Mouse (Mus musculus): ENCODE measurements around the gene Wwc2. TPM values are rescaled to one million over a fixed set of nuclear protein-coding genes. Genes with fewer than 3 reads are reported as not detected.

Gene Wwc2
- polyA plus RNA-seq, 1 experiment from 2014 or later: 4.0 TPM

GRCm38 (mm10) chr8:47920575-47921144, 70.1 kb downstream of the Wwc2 start:
- WGBS: 98% methylated on average over 6 of the region's 6 CpGs
- H3K27me3 ChIP-seq (replicated peaks; ENCODE audit: control insufficient read depth, insufficient read depth, low read length): no peaks in the 10 kb centered on the region
- ATAC-seq: no peak
- no peaks in the 10 kb centered on the region for H3K4me1 ChIP-seq (replicated peaks; ENCODE audit: control insufficient read depth, insufficient read depth, low read length)
- no peaks in the 10 kb centered on the region for H3K36me3 ChIP-seq (ENCODE audit: control insufficient read depth, insufficient read depth)
- no peak overlapping the region for H3K27ac ChIP-seq (ENCODE audit: low read length)
- no peaks in the 10 kb centered on the region for H3K9me3 ChIP-seq (ENCODE audit: control insufficient read depth, low read length)
- no peak overlapping the region for H3K4me2 ChIP-seq (ENCODE audit: low read length)
- H3K4me3 ChIP-seq (replicated peaks; ENCODE audit: low read length): no peak overlapping the region
- no peak overlapping the region for H3K9ac ChIP-seq (replicated peaks; ENCODE audit: low read depth, low read length)

GRCm38 (mm10) chr8:47917060-47918035, 73.4 kb downstream of the Wwc2 start:
- Histone ChIP-seq H3K36me3 (ENCODE audit: control insufficient read depth, insufficient read depth) (no peaks in the 10 kb centered on the region), H3K4me3 (replicated peaks; ENCODE audit: low read length) (no peak overlapping the region), H3K27me3 (replicated peaks; ENCODE audit: control insufficient read depth, insufficient read depth, low read length) (no peaks in the 10 kb centered on the region), H3K27ac (ENCODE audit: low read length) (no peak overlapping the region), H3K9me3 (ENCODE audit: control insufficient read depth, low read length) (no peaks in the 10 kb centered on the region), H3K9ac (replicated peaks; ENCODE audit: low read depth, low read length) (no peak overlapping the region), H3K4me1 (replicated peaks; ENCODE audit: control insufficient read depth, insufficient read depth, low read length) (no peaks in the 10 kb centered on the region), H3K4me2 (ENCODE audit: low read length) (no peak overlapping the region)
- 84% methylated on average over 19 of the region's 19 CpGs for WGBS
- no peak for ATAC-seq

GRCm38 (mm10) chr8:47915521-47915920, 75.2 kb downstream of the Wwc2 start:
- no peak for ATAC-seq
- Histone ChIP-seq H3K4me3 (replicated peaks; ENCODE audit: low read length) (no peak overlapping the region), H3K27me3 (replicated peaks; ENCODE audit: control insufficient read depth, insufficient read depth, low read length) (no peaks in the 10 kb centered on the region), H3K9me3 (ENCODE audit: control insufficient read depth, low read length) (no peaks in the 10 kb centered on the region), H3K27ac (ENCODE audit: low read length) (no peak overlapping the region), H3K9ac (replicated peaks; ENCODE audit: low read depth, low read length) (no peak overlapping the region), H3K4me1 (replicated peaks; ENCODE audit: control insufficient read depth, insufficient read depth, low read length) (no peaks in the 10 kb centered on the region), H3K36me3 (ENCODE audit: control insufficient read depth, insufficient read depth) (no peaks in the 10 kb centered on the region), H3K4me2 (ENCODE audit: low read length) (no peak overlapping the region)
- WGBS: 89% methylated on average over 2 of the region's 2 CpGs

GRCm38 (mm10) chr8:47914946-47915345, 75.8 kb downstream of the Wwc2 start:
- Histone ChIP-seq H3K36me3 (ENCODE audit: control insufficient read depth, insufficient read depth) (no peaks in the 10 kb centered on the region), H3K9me3 (ENCODE audit: control insufficient read depth, low read length) (no peaks in the 10 kb centered on the region), H3K27me3 (replicated peaks; ENCODE audit: control insufficient read depth, insufficient read depth, low read length) (no peaks in the 10 kb centered on the region), H3K4me3 (replicated peaks; ENCODE audit: low read length) (no peak overlapping the region), H3K9ac (replicated peaks; ENCODE audit: low read depth, low read length) (no peak overlapping the region), H3K27ac (ENCODE audit: low read length) (no peak overlapping the region), H3K4me1 (replicated peaks; ENCODE audit: control insufficient read depth, insufficient read depth, low read length) (no peaks in the 10 kb centered on the region), H3K4me2 (ENCODE audit: low read length) (no peak overlapping the region)
- no peak for ATAC-seq
- WGBS: 91% methylated on average over 7 of the region's 7 CpGs

- Histone ChIP-seq H3K9ac (replicated peaks; ENCODE audit: low read depth, low read length) (no peak overlapping the region), H3K4me1 (replicated peaks; ENCODE audit: control insufficient read depth, insufficient read depth, low read length) (no peaks in the 10 kb centered on the region), H3K27me3 (replicated peaks; ENCODE audit: control insufficient read depth, insufficient read depth, low read length) (no peaks in the 10 kb centered on the region), H3K9me3 (ENCODE audit: control insufficient read depth, low read length) (no peaks in the 10 kb centered on the region; the same call in 1 of the 2 replicates), H3K36me3 (ENCODE audit: control insufficient read depth, insufficient read depth) (no peaks in the 10 kb centered on the region), H3K27ac (ENCODE audit: low read length) (no peak overlapping the region), H3K4me2 (ENCODE audit: low read length) (no peak overlapping the region), H3K4me3 (replicated peaks; ENCODE audit: low read length) (no peak overlapping the region)
- no peak for ATAC-seq
- 92% methylated on average over 8 of the region's 8 CpGs for WGBS
Observed at GRCm38 (mm10) chr8:47914161-47914560, 76.6 kb downstream of the Wwc2 start.

GRCm38 (mm10) chr8:47913621-47914020, 77.1 kb downstream of the Wwc2 start:
- Histone ChIP-seq H3K36me3 (ENCODE audit: control insufficient read depth, insufficient read depth) (no peaks in the 10 kb centered on the region), H3K4me2 (ENCODE audit: low read length) (no peak overlapping the region), H3K4me3 (replicated peaks; ENCODE audit: low read length) (no peak overlapping the region), H3K4me1 (replicated peaks; ENCODE audit: control insufficient read depth, insufficient read depth, low read length) (no peaks in the 10 kb centered on the region), H3K27ac (ENCODE audit: low read length) (no peak overlapping the region), H3K9ac (replicated peaks; ENCODE audit: low read depth, low read length) (no peak overlapping the region), H3K9me3 (ENCODE audit: control insufficient read depth, low read length) (no peaks in the 10 kb centered on the region; the same call in 1 of the 2 replicates), H3K27me3 (replicated peaks; ENCODE audit: control insufficient read depth, insufficient read depth, low read length) (no peaks in the 10 kb centered on the region)
- ATAC-seq: no peak
- 83% methylated on average over 9 of the region's 9 CpGs for WGBS

- no peaks in the 10 kb centered on the region for H3K36me3 ChIP-seq (ENCODE audit: control insufficient read depth, insufficient read depth)
- ATAC-seq: no peak
- no peak overlapping the region for H3K9ac ChIP-seq (replicated peaks; ENCODE audit: low read depth, low read length)
- H3K9me3 ChIP-seq (ENCODE audit: control insufficient read depth, low read length): no peaks in the 10 kb centered on the region; the same call in 1 of the 2 replicates
- no peak overlapping the region for H3K4me3 ChIP-seq (replicated peaks; ENCODE audit: low read length)
- H3K4me1 ChIP-seq (replicated peaks; ENCODE audit: control insufficient read depth, insufficient read depth, low read length): no peaks in the 10 kb centered on the region
- WGBS: 98% methylated on average over 11 of the region's 11 CpGs
- H3K27ac ChIP-seq (ENCODE audit: low read length): no peak overlapping the region
- no peaks in the 10 kb centered on the region for H3K27me3 ChIP-seq (replicated peaks; ENCODE audit: control insufficient read depth, insufficient read depth, low read length)
- H3K4me2 ChIP-seq (ENCODE audit: low read length): no peak overlapping the region
Observed at GRCm38 (mm10) chr8:47909681-47910080, 81.0 kb downstream of the Wwc2 start.

GRCm38 (mm10) chr8:47907056-47907455, 83.7 kb downstream of the Wwc2 start:
- no peak for ATAC-seq
- Histone ChIP-seq H3K4me2 (ENCODE audit: low read length) (no peak overlapping the region), H3K9me3 (ENCODE audit: control insufficient read depth, low read length) (no peaks in the 10 kb centered on the region; the same call in 1 of the 2 replicates), H3K4me3 (replicated peaks; ENCODE audit: low read length) (no peak overlapping the region), H3K4me1 (replicated peaks; ENCODE audit: control insufficient read depth, insufficient read depth, low read length) (no peaks in the 10 kb centered on the region), H3K27ac (ENCODE audit: low read length) (no peak overlapping the region), H3K9ac (replicated peaks; ENCODE audit: low read depth, low read length) (no peak overlapping the region), H3K27me3 (replicated peaks; ENCODE audit: control insufficient read depth, insufficient read depth, low read length) (no peaks in the 10 kb centered on the region), H3K36me3 (ENCODE audit: control insufficient read depth, insufficient read depth) (no peaks in the 10 kb centered on the region)
- 88% methylated on average over 9 of the region's 9 CpGs for WGBS

- 94% methylated on average over 9 of the region's 9 CpGs for WGBS
- no peak overlapping the region for H3K27ac ChIP-seq (ENCODE audit: low read length)
- no peak overlapping the region for H3K9ac ChIP-seq (replicated peaks; ENCODE audit: low read depth, low read length)
- H3K4me3 ChIP-seq (replicated peaks; ENCODE audit: low read length): no peak overlapping the region
- no peak for ATAC-seq
- H3K27me3 ChIP-seq (replicated peaks; ENCODE audit: control insufficient read depth, insufficient read depth, low read length): no peaks in the 10 kb centered on the region
- no peak overlapping the region for H3K4me2 ChIP-seq (ENCODE audit: low read length)
- H3K9me3 ChIP-seq (ENCODE audit: control insufficient read depth, low read length): no peaks in the 10 kb centered on the region; the same call in 1 of the 2 replicates
- no peaks in the 10 kb centered on the region for H3K36me3 ChIP-seq (ENCODE audit: control insufficient read depth, insufficient read depth)
- no peaks in the 10 kb centered on the region for H3K4me1 ChIP-seq (replicated peaks; ENCODE audit: control insufficient read depth, insufficient read depth, low read length)
Observed at GRCm38 (mm10) chr8:47906142-47906541, 84.6 kb downstream of the Wwc2 start.
